Mouse (Mus musculus): Measurements from ENCODE around the gene Naga.
A peak's percentile ranks its signal among the peaks of the same experiment; 100 is the strongest.

Naga gene

GRCm38 (mm10) chr15:82337875-82338274 is 850 bp downstream of the Naga start:
- no peak for DNase-seq

- DNase-seq = no peak
Measured at GRCm38 (mm10) chr15:82336629-82337028, 2.1 kb downstream of the Naga start.

GRCm38 (mm10) chr15:82335194-82335593 is 3.5 kb downstream of the Naga start:
- DNase-seq = no peak

- DNase-seq = no peak
Measured at GRCm38 (mm10) chr15:82325382-82325781, 13.3 kb downstream of the Naga start.

GRCm38 (mm10) chr15:82322195-82322594 is 16.5 kb downstream of the Naga start:
- no peak for DNase-seq

GRCm38 (mm10) chr15:82319613-82320012 is 19.1 kb downstream of the Naga start:
- DNase-seq = no peak

- DNase-seq = no peak
Measured at GRCm38 (mm10) chr15:82317839-82318238, 20.9 kb downstream of the Naga start.

GRCm38 (mm10) chr15:82308416-82308815 is 30.3 kb downstream of the Naga start:
- DNase-seq = no peak

GRCm38 (mm10) chr15:82307107-82307506 is 31.6 kb downstream of the Naga start:
- no peak for DNase-seq

- peak; percentile 45 for DNase-seq
Measured at GRCm38 (mm10) chr15:82298764-82299561, 39.8 kb downstream of the Naga start, which contains the start of gene Wbp2nl. Wbp2nl (plus strand) TSS chr15:82298954.

GRCm38 (mm10) chr15:82294059-82294458 is 44.7 kb downstream of the Naga start:
- peak; percentile 38 for DNase-seq

- DNase-seq = no peak
Measured at GRCm38 (mm10) chr15:82293271-82293711, 45.4 kb downstream of the Naga start.

- DNase-seq = no peak
Measured at GRCm38 (mm10) chr15:82292851-82293250, 45.9 kb downstream of the Naga start.

- no peak for DNase-seq
Measured at GRCm38 (mm10) chr15:82290252-82290651, 48.5 kb downstream of the Naga start.

GRCm38 (mm10) chr15:82286157-82286556 is 52.6 kb downstream of the Naga start:
- DNase-seq = no peak

- no peak for DNase-seq
Measured at GRCm38 (mm10) chr15:82280638-82281037, 58.1 kb downstream of the Naga start.
